Mouse (Mus musculus): ENCODE results near the gene Cacnb4. TPM values are rescaled to one million over a fixed set of nuclear protein-coding genes. Genes with fewer than 3 reads are reported as not detected.

The Cacnb4 gene
- total and polyA plus RNA-seq, 3 experiments: 0.16 to 0.61 (median 0.29) TPM

- TF ChIP-seq EP300 (IDR thresholded peaks at IDR 0.05; ENCODE audit: insufficient read depth, low read depth, low read length): no peak
- TF ChIP-seq CTCF (IDR thresholded peaks at IDR 0.05): no peak
- no peak for TF ChIP-seq POLR2A (IDR thresholded peaks at IDR 0.05; ENCODE audit: insufficient read depth, low read depth, low read length)
- H3K36me3 ChIP-seq (ENCODE audit: control insufficient read depth, insufficient read depth, low read length): peaks cover 36% of the 10 kb centered on the region
- no peak for DNase-seq
- H3K9ac ChIP-seq (ENCODE audit: low read depth, low read length): no peak overlapping the region
- H3K27me3 ChIP-seq (ENCODE audit: control insufficient read depth, insufficient read depth, low read length): no peaks in the 10 kb centered on the region
- H3K4me3 ChIP-seq: no peak overlapping the region
- H3K27ac ChIP-seq: no peak overlapping the region
- 76% methylated on average over 7 of the region's 7 CpGs for WGBS
- intact Hi-C loops (cut with DNase I): loop anchor here (5.0 to 10.0 kb wide), 4 partner anchors 152 to 775 kb away; partner anchors contain the start of genes Arl6ip6, Prpf40a and Rif1
- peaks cover 25% of the 10 kb centered on the region for H3K4me1 ChIP-seq (ENCODE audit: control insufficient read depth, insufficient read depth, low read length)
- H3K79me2 ChIP-seq (replicated peaks; ENCODE audit: control insufficient read depth, insufficient read depth, low read length): peaks cover 13% of the 10 kb centered on the region
These were observed 256.5 kb downstream of the Cacnb4 start for GRCm38 (mm10) chr2:52420001-52420710.

GRCm38 (mm10) chr2:52419295-52419694 is 257.3 kb downstream of the Cacnb4 start:
- H3K36me3 ChIP-seq (ENCODE audit: control insufficient read depth, insufficient read depth, low read length): peaks cover 36% of the 10 kb centered on the region
- no peak overlapping the region for H3K9ac ChIP-seq (ENCODE audit: low read depth, low read length)
- H3K4me1 ChIP-seq (ENCODE audit: control insufficient read depth, insufficient read depth, low read length): peaks cover 25% of the 10 kb centered on the region
- TF ChIP-seq EP300 (IDR thresholded peaks at IDR 0.05; ENCODE audit: insufficient read depth, low read depth, low read length) (no peak), POLR2A (IDR thresholded peaks at IDR 0.05; ENCODE audit: insufficient read depth, low read depth, low read length) (no peak), CTCF (IDR thresholded peaks at IDR 0.05) (no peak)
- no peaks in the 10 kb centered on the region for H3K27me3 ChIP-seq (ENCODE audit: control insufficient read depth, insufficient read depth, low read length)
- DNase-seq: no peak
- no peak overlapping the region for H3K27ac ChIP-seq
- intact Hi-C loops (cut with DNase I): no loop called here
- peaks cover 13% of the 10 kb centered on the region for H3K79me2 ChIP-seq (replicated peaks; ENCODE audit: control insufficient read depth, insufficient read depth, low read length)
- H3K4me3 ChIP-seq: no peak overlapping the region
- WGBS: 35% methylated on average over 6 of the region's 6 CpGs

GRCm38 (mm10) chr2:52412524-52413037 is 264.1 kb downstream of the Cacnb4 start:
- Histone ChIP-seq H3K79me2 (replicated peaks; ENCODE audit: control insufficient read depth, insufficient read depth, low read length) (no peaks in the 10 kb centered on the region; the same call in 1 of the 2 replicates), H3K4me3 (no peak overlapping the region), H3K4me1 (ENCODE audit: control insufficient read depth, insufficient read depth, low read length) (peaks cover 1% of the 10 kb centered on the region), H3K9ac (ENCODE audit: low read depth, low read length) (no peak overlapping the region), H3K27me3 (ENCODE audit: control insufficient read depth, insufficient read depth, low read length) (no peaks in the 10 kb centered on the region), H3K27ac (no peak overlapping the region), H3K36me3 (ENCODE audit: control insufficient read depth, insufficient read depth, low read length) (peaks cover 9% of the 10 kb centered on the region)
- WGBS: 83% methylated on average over 5 of the region's 5 CpGs
- DNase-seq: no peak
- no peak for TF ChIP-seq EP300 (IDR thresholded peaks at IDR 0.05; ENCODE audit: insufficient read depth, low read depth, low read length)
- no peak for TF ChIP-seq CTCF (IDR thresholded peaks at IDR 0.05)
- no peak for TF ChIP-seq POLR2A (IDR thresholded peaks at IDR 0.05; ENCODE audit: insufficient read depth, low read depth, low read length)
- intact Hi-C loops (cut with DNase I): no loop called here

- no peaks in the 10 kb centered on the region for H3K4me1 ChIP-seq (ENCODE audit: control insufficient read depth, insufficient read depth, low read length)
- no peaks in the 10 kb centered on the region; the same call in 1 of the 2 replicates for H3K79me2 ChIP-seq (replicated peaks; ENCODE audit: control insufficient read depth, insufficient read depth, low read length)
- intact Hi-C loops (cut with DNase I): loop anchor here (1.0 to 5.0 kb wide), 3 partner anchors 44 to 186 kb away; no protein-coding TSS in a partner anchor
- H3K9ac ChIP-seq (ENCODE audit: low read depth, low read length): no peak overlapping the region
- H3K27me3 ChIP-seq (ENCODE audit: control insufficient read depth, insufficient read depth, low read length): no peaks in the 10 kb centered on the region
- no peak overlapping the region for H3K4me3 ChIP-seq
- H3K27ac ChIP-seq: no peak overlapping the region
- DNase-seq: no peak
- WGBS: 81% methylated on average over 1 of the region's 1 CpGs
- peaks cover 7% of the 10 kb centered on the region for H3K36me3 ChIP-seq (ENCODE audit: control insufficient read depth, insufficient read depth, low read length)
- TF ChIP-seq CTCF (IDR thresholded peaks at IDR 0.05) (peak; percentile 79), EP300 (IDR thresholded peaks at IDR 0.05; ENCODE audit: insufficient read depth, low read depth, low read length) (no peak)
These were observed 270.2 kb downstream of the Cacnb4 start for GRCm38 (mm10) chr2:52406480-52406879.

GRCm38 (mm10) chr2:52405238-52405637 is 271.4 kb downstream of the Cacnb4 start:
- intact Hi-C loops (cut with DNase I): loop anchor here (5.0 kb wide), 2 partner anchors 43 to 187 kb away; no protein-coding TSS in a partner anchor
- peaks cover 4% of the 10 kb centered on the region; the same call in 1 of the 2 replicates for H3K36me3 ChIP-seq (ENCODE audit: control insufficient read depth, insufficient read depth, low read length)
- H3K4me3 ChIP-seq: no peak overlapping the region
- H3K27ac ChIP-seq: no peak overlapping the region
- no peak overlapping the region for H3K9ac ChIP-seq (ENCODE audit: low read depth, low read length)
- WGBS: 93% methylated on average over 5 of the region's 5 CpGs
- no peaks in the 10 kb centered on the region; the same call in 1 of the 2 replicates for H3K79me2 ChIP-seq (replicated peaks; ENCODE audit: control insufficient read depth, insufficient read depth, low read length)
- DNase-seq: no peak
- no peaks in the 10 kb centered on the region for H3K4me1 ChIP-seq (ENCODE audit: control insufficient read depth, insufficient read depth, low read length)
- H3K27me3 ChIP-seq (ENCODE audit: control insufficient read depth, insufficient read depth, low read length): no peaks in the 10 kb centered on the region
- no peak for TF ChIP-seq POLR2A (IDR thresholded peaks at IDR 0.05; ENCODE audit: insufficient read depth, low read depth, low read length)
- no peak for TF ChIP-seq EP300 (IDR thresholded peaks at IDR 0.05; ENCODE audit: insufficient read depth, low read depth, low read length)
- TF ChIP-seq CTCF (IDR thresholded peaks at IDR 0.05): no peak

GRCm38 (mm10) chr2:52394529-52394928 is 282.1 kb downstream of the Cacnb4 start:
- TF ChIP-seq CTCF (IDR thresholded peaks at IDR 0.05) (no peak), EP300 (IDR thresholded peaks at IDR 0.05; ENCODE audit: insufficient read depth, low read depth, low read length) (no peak), POLR2A (IDR thresholded peaks at IDR 0.05; ENCODE audit: insufficient read depth, low read depth, low read length) (no peak)
- no peak overlapping the region for H3K4me3 ChIP-seq

More at GRCm38 (mm10) chr2:52394529-52394928, 282.1 kb downstream of the Cacnb4 start:
- Histone ChIP-seq H3K4me1 (ENCODE audit: control insufficient read depth, insufficient read depth, low read length) (no peaks in the 10 kb centered on the region; the same call in 1 of the 2 replicates), H3K36me3 (ENCODE audit: control insufficient read depth, insufficient read depth, low read length) (no peaks in the 10 kb centered on the region), H3K27me3 (ENCODE audit: control insufficient read depth, insufficient read depth, low read length) (no peaks in the 10 kb centered on the region), H3K27ac (no peak overlapping the region), H3K79me2 (replicated peaks; ENCODE audit: control insufficient read depth, insufficient read depth, low read length) (no peaks in the 10 kb centered on the region), H3K9ac (ENCODE audit: low read depth, low read length) (no peak overlapping the region)
- intact Hi-C loops (cut with DNase I): no loop called here
- 75% methylated on average over 5 of the region's 5 CpGs for WGBS
- no peak for DNase-seq

Data from heart, adult 2 months (tissue).